Mouse (Mus musculus) cerebellum, postnatal 10 days (tissue): ENCODE measurements around the gene Slc25a35.
"Not testable (repeated sequence)": the region's sequence is repeated elsewhere in the genome, so short reads cannot be mapped to it uniquely, and the experiment has no call there.

ENCODE experiments used
- DNase-seq, 2 experiments: peaks; one replicate each; pipeline ENCODE4 v3.0.0; 2021; ENCODE audit warnings: mixed read lengths in 2 of 2

The Slc25a35 gene

GRCm38 (mm10) chr11:68962159-68962558 lies 5.8 kb upstream of the Slc25a35 start:
- DNase-seq: not testable (repeated sequence)

GRCm38 (mm10) chr11:68963405-68963804 lies 4.5 kb upstream of the Slc25a35 start:
- no peak for DNase-seq

- DNase-seq: no peak
Measured at GRCm38 (mm10) chr11:68965050-68965449, 2.9 kb upstream of the Slc25a35 start.

- DNase-seq: peak; percentile 85 to 91
Measured at GRCm38 (mm10) chr11:68965845-68966244, 2.1 kb upstream of the Slc25a35 start.

GRCm38 (mm10) chr11:68966554-68966953 lies 1.4 kb upstream of the Slc25a35 start:
- no peak for DNase-seq

GRCm38 (mm10) chr11:68968752-68969151 lies 821 bp downstream of the Slc25a35 start:
- DNase-seq: no peak

- DNase-seq: peak in 1 of 2 experiments; percentile 35
Measured at GRCm38 (mm10) chr11:68970232-68970631, 2.3 kb downstream of the Slc25a35 start.

GRCm38 (mm10) chr11:68973250-68974058 lies 5.5 kb downstream of the Slc25a35 start:
- peak; percentile 93 to 94 for DNase-seq

- no peak for DNase-seq
Measured at GRCm38 (mm10) chr11:68974059-68974450, 6.1 kb downstream of the Slc25a35 start.

- DNase-seq: no peak
Measured at GRCm38 (mm10) chr11:68975085-68975484, 7.2 kb downstream of the Slc25a35 start, which contains the start of gene Rangrf. TSS of gene Rangrf (minus strand) at chr11:68975185.

- DNase-seq: no peak
Measured at GRCm38 (mm10) chr11:68975601-68976000, 7.7 kb downstream of the Slc25a35 start.

- DNase-seq: no peak
Measured at GRCm38 (mm10) chr11:68979320-68979733, 11.4 kb downstream of the Slc25a35 start.

GRCm38 (mm10) chr11:68980919-68981318 lies 13.0 kb downstream of the Slc25a35 start:
- no peak for DNase-seq

GRCm38 (mm10) chr11:68982639-68983369 lies 14.9 kb downstream of the Slc25a35 start:
- peak; percentile 91 to 92 for DNase-seq

- peak; percentile 75 to 79 for DNase-seq
Measured at GRCm38 (mm10) chr11:68987365-68987882, 19.5 kb downstream of the Slc25a35 start.

- DNase-seq: peak; percentile 86 to 91
Measured at GRCm38 (mm10) chr11:68988341-68988740, 20.4 kb downstream of the Slc25a35 start.

- DNase-seq: peak; percentile 93 to 95
Measured at GRCm38 (mm10) chr11:68993122-68993521, 25.2 kb downstream of the Slc25a35 start.

- peak; percentile 33 to 52 for DNase-seq
Measured at GRCm38 (mm10) chr11:68994377-68994776, 26.4 kb downstream of the Slc25a35 start.

GRCm38 (mm10) chr11:68997080-68997479 lies 29.1 kb downstream of the Slc25a35 start:
- no peak for DNase-seq

GRCm38 (mm10) chr11:69002782-69003181 lies 34.9 kb downstream of the Slc25a35 start:
- DNase-seq: not testable (repeated sequence)

- DNase-seq: peak; percentile 41 to 56
Measured at GRCm38 (mm10) chr11:69003592-69003991, 35.7 kb downstream of the Slc25a35 start.

GRCm38 (mm10) chr11:69005193-69005592 lies 37.3 kb downstream of the Slc25a35 start:
- DNase-seq: no peak

GRCm38 (mm10) chr11:69006575-69006974 lies 38.6 kb downstream of the Slc25a35 start:
- not testable (repeated sequence) for DNase-seq
